Mouse (Mus musculus): ENCODE results near the gene Maml2.

- no peak for TF ChIP-seq CTCF (conservative IDR thresholded peaks at IDR 0.05; ENCODE audit: low read length)
- no peak for TF ChIP-seq POU5F1 (IDR thresholded peaks at IDR 0.05; ENCODE audit: borderline replicate concordance, low read length)
Observed at GRCm38 (mm10) chr9:13525075-13525474, 227.3 kb downstream of the Maml2 start.

Measured in E14TG2a.4 (cell line).